Mouse (Mus musculus): ENCODE measurements around the gene Atp13a5. TPM values are rescaled to one million over a fixed set of nuclear protein-coding genes. Genes with fewer than 3 reads are reported as not detected.

The Atp13a5 gene
- polyA plus RNA-seq, 1 experiment from 2014 or later, result not detected

DNA sequence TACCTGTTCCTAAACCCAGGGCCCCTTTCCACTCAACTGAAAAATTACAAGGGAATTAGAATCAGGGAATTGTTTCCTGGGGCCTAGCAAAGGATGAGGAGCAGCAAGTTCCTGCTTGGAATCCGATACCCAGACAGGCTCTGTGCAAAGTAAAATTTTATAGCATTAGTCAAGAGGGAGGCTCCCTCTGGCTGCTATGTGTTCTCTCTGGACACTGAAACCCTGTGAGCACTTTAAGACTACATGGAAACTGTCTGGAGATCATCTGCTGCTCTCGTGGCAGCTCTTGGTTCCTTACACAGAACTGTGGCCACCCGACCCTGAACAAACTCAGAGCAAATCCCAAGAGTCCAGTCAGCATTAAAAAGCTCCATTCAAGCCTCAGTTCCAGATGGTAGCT lies 50.6 kb downstream of the Atp13a5 start:
- WGBS, result 68% methylated on average over 3 of the region's 3 CpGs
- H3K27me3 ChIP-seq (ENCODE audit: control insufficient read depth, insufficient read depth, low read length), result no peaks in the 10 kb centered on the region
- no peaks in the 10 kb centered on the region for H3K4me1 ChIP-seq (replicated peaks; ENCODE audit: control insufficient read depth, insufficient read depth, low read length)
- H3K36me3 ChIP-seq (ENCODE audit: control insufficient read depth, insufficient read depth, low read length), result no peaks in the 10 kb centered on the region
- ATAC-seq (replicated peaks; ENCODE audit: low FRiP score), result no peak
- H3K9ac ChIP-seq (ENCODE audit: low read length), result no peak overlapping the region
- no peak overlapping the region for H3K4me3 ChIP-seq (ENCODE audit: low read depth, low read length)
- no peaks in the 10 kb centered on the region for H3K9me3 ChIP-seq (ENCODE audit: control insufficient read depth, low read length)
- no peak overlapping the region for H3K27ac ChIP-seq (ENCODE audit: low read depth, low read length)
- no peak overlapping the region for H3K4me2 ChIP-seq (ENCODE audit: low read depth, low read length, severe bottlenecking)
- DNase-seq (ENCODE audit: low spot score), result no peak

DNA sequence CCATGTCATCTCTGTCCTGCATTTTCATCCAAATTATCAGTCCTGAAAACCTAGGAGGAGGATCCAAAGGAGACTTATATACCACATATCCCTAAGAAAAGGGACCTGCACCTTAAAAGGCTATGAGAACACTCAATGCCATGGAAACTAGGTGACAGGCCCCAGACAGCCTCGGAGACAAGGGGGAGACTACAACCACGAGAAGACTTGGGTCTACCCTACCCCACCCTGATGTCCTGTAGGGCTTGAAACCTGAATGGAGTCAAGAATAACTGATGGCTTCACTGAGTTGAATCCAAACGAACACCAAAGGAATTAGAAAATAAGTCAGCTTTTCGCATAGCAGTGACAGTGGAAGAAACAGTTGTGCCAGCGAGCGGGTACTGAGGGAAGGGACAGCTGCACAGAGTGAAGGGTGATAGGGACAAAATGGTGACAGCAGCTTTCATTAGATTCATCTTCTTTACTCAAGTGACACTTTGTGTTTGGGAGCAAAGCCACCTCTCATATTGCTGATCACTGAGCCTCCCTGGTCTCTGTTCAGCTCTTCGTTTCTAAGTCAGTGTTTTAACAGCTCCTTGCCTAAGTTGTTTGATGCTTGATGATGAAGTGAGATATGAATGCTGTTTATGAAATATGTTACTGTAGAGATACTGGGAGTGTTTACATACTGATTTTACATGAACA lies 53.2 kb downstream of the Atp13a5 start:
- no peak overlapping the region for H3K27ac ChIP-seq (ENCODE audit: low read depth, low read length)
- no peak for DNase-seq (ENCODE audit: low spot score)

DNA sequence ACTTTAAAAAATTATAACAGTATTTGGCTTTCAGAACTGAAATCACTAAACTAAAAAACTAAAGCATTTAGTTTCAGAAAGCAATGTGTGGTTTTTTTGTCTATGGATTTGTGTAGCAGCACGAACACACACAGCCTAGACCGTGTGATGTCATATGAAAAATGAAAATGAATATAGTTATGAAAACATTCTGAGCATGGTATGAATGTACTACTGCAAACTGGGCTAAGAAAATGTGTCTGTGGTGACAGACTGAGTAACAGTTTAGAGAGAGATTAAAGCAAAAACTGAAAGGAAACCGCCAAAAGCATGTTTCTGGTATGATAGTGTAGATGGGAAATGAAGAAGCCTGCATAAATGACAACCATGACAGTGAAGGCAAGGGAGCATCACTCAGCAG lies 57.8 kb downstream of the Atp13a5 start:
- ATAC-seq (replicated peaks; ENCODE audit: low FRiP score), result no peak
- 91% methylated on average over 3 of the region's 3 CpGs for WGBS
- Histone ChIP-seq H3K4me2 (ENCODE audit: low read depth, low read length, severe bottlenecking) (no peak overlapping the region), H3K27me3 (ENCODE audit: control insufficient read depth, insufficient read depth, low read length) (no peaks in the 10 kb centered on the region), H3K4me3 (ENCODE audit: low read depth, low read length) (no peak overlapping the region), H3K36me3 (ENCODE audit: control insufficient read depth, insufficient read depth, low read length) (no peaks in the 10 kb centered on the region), H3K4me1 (replicated peaks; ENCODE audit: control insufficient read depth, insufficient read depth, low read length) (no peaks in the 10 kb centered on the region), H3K27ac (ENCODE audit: low read depth, low read length) (no peak overlapping the region), H3K9ac (ENCODE audit: low read length) (no peak overlapping the region), H3K9me3 (ENCODE audit: control insufficient read depth, low read length) (no peaks in the 10 kb centered on the region)
- DNase-seq (ENCODE audit: low spot score), result no peak

More for the DNA sequence above, 53.2 kb downstream of the Atp13a5 start:
- no peak for ATAC-seq (replicated peaks; ENCODE audit: low FRiP score)
- H3K4me1 ChIP-seq (replicated peaks; ENCODE audit: control insufficient read depth, insufficient read depth, low read length), result no peaks in the 10 kb centered on the region
- no peaks in the 10 kb centered on the region for H3K27me3 ChIP-seq (ENCODE audit: control insufficient read depth, insufficient read depth, low read length)
- H3K4me3 ChIP-seq (ENCODE audit: low read depth, low read length), result no peak overlapping the region
- no peaks in the 10 kb centered on the region for H3K9me3 ChIP-seq (ENCODE audit: control insufficient read depth, low read length)
- no peak overlapping the region for H3K4me2 ChIP-seq (ENCODE audit: low read depth, low read length, severe bottlenecking)
- H3K9ac ChIP-seq (ENCODE audit: low read length), result no peak overlapping the region
- H3K36me3 ChIP-seq (ENCODE audit: control insufficient read depth, insufficient read depth, low read length), result no peaks in the 10 kb centered on the region
- 85% methylated on average over 7 of the region's 7 CpGs for WGBS

DNA sequence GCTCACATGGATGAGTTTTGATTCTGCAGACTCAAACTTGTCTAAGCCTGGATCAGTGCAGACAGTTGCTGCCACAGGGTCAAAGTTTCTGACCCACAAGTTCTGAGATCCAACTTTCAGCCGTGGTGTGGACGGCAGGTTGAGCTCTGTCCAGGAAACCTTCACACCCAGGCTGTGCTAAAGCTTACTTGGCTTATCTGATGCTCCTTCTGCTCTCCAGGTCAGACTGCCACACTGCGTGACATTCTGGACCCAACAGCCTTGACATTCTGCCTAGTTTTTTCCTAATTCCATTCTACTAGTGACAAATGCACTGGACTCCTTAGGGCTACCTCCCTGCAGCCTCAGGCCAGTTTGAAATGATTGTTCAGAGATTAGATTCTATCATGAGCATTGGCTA lies 63.1 kb downstream of the Atp13a5 start:
- no peak for DNase-seq (ENCODE audit: low spot score)
- H3K4me1 ChIP-seq (replicated peaks; ENCODE audit: control insufficient read depth, insufficient read depth, low read length), result no peaks in the 10 kb centered on the region
- no peak overlapping the region for H3K27ac ChIP-seq (ENCODE audit: low read depth, low read length)
- no peak for ATAC-seq (replicated peaks; ENCODE audit: low FRiP score)
- H3K27me3 ChIP-seq (ENCODE audit: control insufficient read depth, insufficient read depth, low read length), result no peaks in the 10 kb centered on the region
- 89% methylated on average over 3 of the region's 3 CpGs for WGBS
- H3K9ac ChIP-seq (ENCODE audit: low read length), result no peak overlapping the region
- no peaks in the 10 kb centered on the region for H3K36me3 ChIP-seq (ENCODE audit: control insufficient read depth, insufficient read depth, low read length)
- no peaks in the 10 kb centered on the region for H3K9me3 ChIP-seq (ENCODE audit: control insufficient read depth, low read length)
- H3K4me3 ChIP-seq (ENCODE audit: low read depth, low read length), result no peak overlapping the region
- H3K4me2 ChIP-seq (ENCODE audit: low read depth, low read length, severe bottlenecking), result no peak overlapping the region

DNA sequence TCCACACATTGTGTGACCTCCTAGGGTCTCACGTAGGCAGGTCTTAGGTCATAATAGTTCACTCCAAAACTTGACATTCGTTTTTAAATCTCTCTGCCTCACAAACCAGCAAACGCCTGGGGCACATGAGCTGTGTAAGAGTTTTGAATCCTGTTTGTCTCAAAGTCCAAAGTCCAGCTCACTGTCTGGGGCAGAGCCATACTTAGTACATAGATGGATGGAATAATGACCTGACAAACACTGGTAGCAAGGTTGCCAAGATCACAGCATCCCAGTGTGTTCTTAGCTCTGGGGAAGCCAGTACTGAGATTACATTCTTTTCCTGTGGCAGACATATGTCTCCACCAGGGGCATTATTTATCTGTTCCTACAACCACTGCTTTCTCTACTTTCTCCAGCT lies 63.5 kb downstream of the Atp13a5 start:
- Histone ChIP-seq H3K4me2 (ENCODE audit: low read depth, low read length, severe bottlenecking) (no peak overlapping the region), H3K36me3 (ENCODE audit: control insufficient read depth, insufficient read depth, low read length) (no peaks in the 10 kb centered on the region), H3K4me1 (replicated peaks; ENCODE audit: control insufficient read depth, insufficient read depth, low read length) (no peaks in the 10 kb centered on the region), H3K27me3 (ENCODE audit: control insufficient read depth, insufficient read depth, low read length) (no peaks in the 10 kb centered on the region), H3K4me3 (ENCODE audit: low read depth, low read length) (no peak overlapping the region), H3K9me3 (ENCODE audit: control insufficient read depth, low read length) (no peaks in the 10 kb centered on the region), H3K27ac (ENCODE audit: low read depth, low read length) (no peak overlapping the region), H3K9ac (ENCODE audit: low read length) (no peak overlapping the region)
- DNase-seq (ENCODE audit: low spot score) (no peak), ATAC-seq (replicated peaks; ENCODE audit: low FRiP score) (no peak)
- WGBS, result 87% methylated on average over 3 of the region's 3 CpGs

DNA sequence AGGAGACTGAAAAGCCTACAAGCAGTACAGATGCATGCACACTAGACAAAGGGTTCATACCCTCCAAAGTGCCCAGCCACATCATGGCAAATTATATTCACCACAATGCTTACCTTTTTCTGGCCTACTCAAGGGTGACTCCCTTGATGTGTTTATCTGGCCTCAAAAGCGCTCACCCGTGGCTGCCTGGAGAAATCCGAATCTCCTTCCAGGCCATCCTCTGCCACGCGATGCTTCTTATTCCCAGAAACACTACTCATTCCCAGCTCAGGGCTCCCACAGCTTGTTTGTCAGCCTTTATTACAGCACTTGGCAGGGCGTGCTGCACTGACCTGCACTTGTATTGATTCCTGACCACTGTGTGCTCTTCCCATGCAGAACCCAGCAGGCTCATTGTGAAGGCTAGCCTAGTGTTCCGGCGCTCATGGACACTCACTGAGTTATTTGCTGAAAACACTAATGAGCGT lies 80.9 kb downstream of the Atp13a5 start:
- DNase-seq (ENCODE audit: low spot score), result no peak
- WGBS, result 71% methylated on average over 9 of the region's 9 CpGs

DNA sequence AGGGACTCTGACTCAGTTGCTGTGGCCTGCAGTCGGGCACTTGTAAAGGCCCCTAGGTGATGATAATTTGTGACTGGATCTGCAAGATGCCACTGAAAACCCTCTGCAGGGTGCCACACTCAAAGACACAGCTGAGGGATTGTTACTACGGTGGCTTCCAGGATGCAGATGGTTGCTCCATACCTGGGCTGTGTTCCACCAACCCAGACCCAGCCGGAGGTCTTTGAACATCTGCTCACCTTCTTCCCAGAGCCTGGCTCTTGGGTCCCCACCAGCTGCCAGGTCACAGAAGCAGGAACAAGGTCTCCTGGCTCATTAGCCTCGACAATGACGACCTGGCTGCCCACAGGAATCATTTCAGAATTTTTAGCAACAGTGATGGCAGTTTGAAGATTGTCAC lies 97.8 kb downstream of the Atp13a5 start:
- 81% methylated on average over 5 of the region's 5 CpGs for WGBS
- ATAC-seq (replicated peaks; ENCODE audit: low FRiP score), result no peak
- Histone ChIP-seq H3K4me2 (ENCODE audit: low read depth, low read length, severe bottlenecking) (no peak overlapping the region), H3K36me3 (ENCODE audit: control insufficient read depth, insufficient read depth, low read length) (no peaks in the 10 kb centered on the region), H3K27me3 (ENCODE audit: control insufficient read depth, insufficient read depth, low read length) (no peaks in the 10 kb centered on the region), H3K4me3 (ENCODE audit: low read depth, low read length) (no peak overlapping the region), H3K9me3 (ENCODE audit: control insufficient read depth, low read length) (no peaks in the 10 kb centered on the region), H3K4me1 (replicated peaks; ENCODE audit: control insufficient read depth, insufficient read depth, low read length) (no peaks in the 10 kb centered on the region), H3K27ac (ENCODE audit: low read depth, low read length) (no peak overlapping the region), H3K9ac (ENCODE audit: low read length) (no peak overlapping the region)
- DNase-seq (ENCODE audit: low spot score), result no peak

More for the DNA sequence above, 80.9 kb downstream of the Atp13a5 start:
- no peak overlapping the region for H3K4me2 ChIP-seq (ENCODE audit: low read depth, low read length, severe bottlenecking)
- H3K27me3 ChIP-seq (ENCODE audit: control insufficient read depth, insufficient read depth, low read length), result no peaks in the 10 kb centered on the region
- ATAC-seq (replicated peaks; ENCODE audit: low FRiP score), result no peak
- no peaks in the 10 kb centered on the region for H3K36me3 ChIP-seq (ENCODE audit: control insufficient read depth, insufficient read depth, low read length)
- no peaks in the 10 kb centered on the region for H3K9me3 ChIP-seq (ENCODE audit: control insufficient read depth, low read length)
- no peaks in the 10 kb centered on the region for H3K4me1 ChIP-seq (replicated peaks; ENCODE audit: control insufficient read depth, insufficient read depth, low read length)
- H3K4me3 ChIP-seq (ENCODE audit: low read depth, low read length), result no peak overlapping the region
- H3K9ac ChIP-seq (ENCODE audit: low read length), result no peak overlapping the region
- no peak overlapping the region for H3K27ac ChIP-seq (ENCODE audit: low read depth, low read length)

DNA sequence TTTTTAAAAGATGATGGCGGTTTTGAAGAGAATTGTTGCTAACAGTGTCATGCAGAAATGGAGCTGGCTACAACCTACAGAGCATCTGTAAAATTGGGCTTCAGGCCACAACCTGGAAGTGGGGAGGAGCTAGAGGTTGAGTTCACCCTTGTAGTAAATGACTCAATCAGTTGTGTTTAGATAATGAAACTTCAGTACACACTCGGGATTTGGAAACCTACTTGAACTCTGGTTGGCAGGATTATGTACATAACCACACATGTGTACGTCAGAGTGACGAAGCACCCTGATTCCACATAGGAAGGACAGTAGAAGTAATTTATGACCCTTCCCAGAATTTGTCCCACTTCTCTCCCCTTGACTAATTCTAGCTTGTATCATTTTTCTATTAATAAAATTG lies 124.2 kb downstream of the Atp13a5 start:
- no peak overlapping the region for H3K27ac ChIP-seq (ENCODE audit: low read depth, low read length)
- no peaks in the 10 kb centered on the region for H3K9me3 ChIP-seq (ENCODE audit: control insufficient read depth, low read length)
- H3K4me2 ChIP-seq (ENCODE audit: low read depth, low read length, severe bottlenecking), result no peak overlapping the region
- no peaks in the 10 kb centered on the region for H3K27me3 ChIP-seq (ENCODE audit: control insufficient read depth, insufficient read depth, low read length)
- WGBS, result 89% methylated on average over 4 of the region's 4 CpGs
- ATAC-seq (replicated peaks; ENCODE audit: low FRiP score) (no peak), DNase-seq (ENCODE audit: low spot score) (no peak)
- H3K9ac ChIP-seq (ENCODE audit: low read length), result no peak overlapping the region
- no peak overlapping the region for H3K4me3 ChIP-seq (ENCODE audit: low read depth, low read length)
- no peaks in the 10 kb centered on the region for H3K36me3 ChIP-seq (ENCODE audit: control insufficient read depth, insufficient read depth, low read length)
- H3K4me1 ChIP-seq (replicated peaks; ENCODE audit: control insufficient read depth, insufficient read depth, low read length), result no peaks in the 10 kb centered on the region

DNA sequence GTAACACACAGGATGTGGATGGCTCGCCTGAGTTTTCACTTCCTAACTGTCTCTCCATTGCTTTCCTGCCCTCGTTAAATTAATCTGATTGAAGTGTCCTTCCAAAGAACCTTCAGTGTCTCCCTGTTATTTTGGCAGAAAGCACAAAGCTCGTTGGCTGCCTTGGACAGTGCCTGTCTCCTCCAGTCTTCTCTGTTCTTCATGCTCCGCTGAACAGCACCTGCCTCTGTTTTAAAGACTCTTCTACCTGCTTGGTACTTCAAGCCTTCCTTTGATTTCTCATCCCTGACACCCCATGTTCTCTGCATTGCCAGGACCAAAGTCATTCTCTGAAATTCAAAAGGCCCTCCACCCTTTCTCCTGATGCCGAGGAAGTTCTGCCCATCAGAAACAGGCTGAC lies 142.6 kb downstream of the Atp13a5 start:
- Histone ChIP-seq H3K9me3 (ENCODE audit: control insufficient read depth, low read length) (no peaks in the 10 kb centered on the region), H3K27me3 (ENCODE audit: control insufficient read depth, insufficient read depth, low read length) (no peaks in the 10 kb centered on the region), H3K27ac (ENCODE audit: low read depth, low read length) (no peak overlapping the region), H3K36me3 (ENCODE audit: control insufficient read depth, insufficient read depth, low read length) (no peaks in the 10 kb centered on the region), H3K4me3 (ENCODE audit: low read depth, low read length) (no peak overlapping the region), H3K4me1 (replicated peaks; ENCODE audit: control insufficient read depth, insufficient read depth, low read length) (no peaks in the 10 kb centered on the region), H3K9ac (ENCODE audit: low read length) (no peak overlapping the region), H3K4me2 (ENCODE audit: low read depth, low read length, severe bottlenecking) (no peak overlapping the region)
- 76% methylated on average over 5 of the region's 5 CpGs for WGBS
- no peak for ATAC-seq (replicated peaks; ENCODE audit: low FRiP score)
- no peak for DNase-seq (ENCODE audit: low spot score)
